Mouse (Mus musculus) hindbrain, embryonic 16.5 days (tissue): ENCODE measurements at regions not wholly inside any gene's neighbourhood (a gene's known extent, or its start where the extent isn't known, plus 50 kb on each side); places are given as distances from the start of the nearest gene placed in this dataset.
"Not testable (repeated sequence)": the region's sequence is repeated elsewhere in the genome, so short reads cannot be mapped to it uniquely, and the experiment has no call there.

Source experiments
- ATAC-seq: fragments of 200-750 bp; cut with Nextera tagmentation; 2 replicates; pipeline ENCODE4 v1.8.0; 2017; ENCODE audit warnings: moderate TSS enrichment, moderate library complexity
- H3K27ac ChIP-seq: fragments of 300-500 bp; sonication (generic); 2 replicates; pipeline ENCODE4 v1.5.1; 2014; ENCODE audit warnings: low read depth, mild to moderate bottlenecking, control low read depth, low read length, moderate library complexity
- H3K27me3 ChIP-seq: fragments of 300-500 bp; sonication (generic); replicated peaks from 2 replicates; pipeline ENCODE4 v1.6.1; 2014; ENCODE audit warnings: low read length; ENCODE audit not compliant: control insufficient read depth, insufficient read depth
- H3K36me3 ChIP-seq: fragments of 300-500 bp; sonication (generic); 2 replicates; pipeline ENCODE4 v1.6.1; 2014; ENCODE audit warnings: mild to moderate bottlenecking, low read length, moderate library complexity, mixed read lengths; ENCODE audit not compliant: control insufficient read depth, insufficient read depth
- H3K4me1 ChIP-seq: fragments of 300-500 bp; sonication (generic); 2 replicates; pipeline ENCODE4 v1.6.1; 2014; ENCODE audit warnings: low read depth, low read length; ENCODE audit not compliant: control insufficient read depth, insufficient read depth
- H3K4me2 ChIP-seq: fragments of 300-500 bp; sonication (generic); 2 replicates; pipeline ENCODE4 v1.6.1; 2014; ENCODE audit warnings: mild to moderate bottlenecking, low read length, control low read depth, moderate library complexity
- H3K4me3 ChIP-seq: fragments of 300-500 bp; sonication (generic); 2 replicates; pipeline ENCODE4 v1.5.1; 2014; ENCODE audit warnings: mild to moderate bottlenecking, low read length, control low read depth, moderate library complexity
- H3K9ac ChIP-seq: fragments of 300-500 bp; sonication (generic); 2 replicates; pipeline ENCODE4 v1.6.1; 2014; ENCODE audit warnings: low read depth, mild to moderate bottlenecking, control low read depth, low read length, moderate library complexity
- H3K9me3 ChIP-seq: fragments of 300-500 bp; sonication (generic); 2 replicates; pipeline ENCODE4 v1.6.1; 2014; ENCODE audit warnings: mild to moderate bottlenecking, low read length, moderate library complexity; ENCODE audit not compliant: control insufficient read depth
- WGBS: fragments of 180-500 bp; shearing (Covaris S2); extraction: QIAGEN DNeasy Blood & Tissue Kit; methylation state at CpG from one replicate; pipeline ENCODE4 v1.1.7; 2014; 5-methylcytosine and 5-hydroxymethylcytosine counted together

DNA sequence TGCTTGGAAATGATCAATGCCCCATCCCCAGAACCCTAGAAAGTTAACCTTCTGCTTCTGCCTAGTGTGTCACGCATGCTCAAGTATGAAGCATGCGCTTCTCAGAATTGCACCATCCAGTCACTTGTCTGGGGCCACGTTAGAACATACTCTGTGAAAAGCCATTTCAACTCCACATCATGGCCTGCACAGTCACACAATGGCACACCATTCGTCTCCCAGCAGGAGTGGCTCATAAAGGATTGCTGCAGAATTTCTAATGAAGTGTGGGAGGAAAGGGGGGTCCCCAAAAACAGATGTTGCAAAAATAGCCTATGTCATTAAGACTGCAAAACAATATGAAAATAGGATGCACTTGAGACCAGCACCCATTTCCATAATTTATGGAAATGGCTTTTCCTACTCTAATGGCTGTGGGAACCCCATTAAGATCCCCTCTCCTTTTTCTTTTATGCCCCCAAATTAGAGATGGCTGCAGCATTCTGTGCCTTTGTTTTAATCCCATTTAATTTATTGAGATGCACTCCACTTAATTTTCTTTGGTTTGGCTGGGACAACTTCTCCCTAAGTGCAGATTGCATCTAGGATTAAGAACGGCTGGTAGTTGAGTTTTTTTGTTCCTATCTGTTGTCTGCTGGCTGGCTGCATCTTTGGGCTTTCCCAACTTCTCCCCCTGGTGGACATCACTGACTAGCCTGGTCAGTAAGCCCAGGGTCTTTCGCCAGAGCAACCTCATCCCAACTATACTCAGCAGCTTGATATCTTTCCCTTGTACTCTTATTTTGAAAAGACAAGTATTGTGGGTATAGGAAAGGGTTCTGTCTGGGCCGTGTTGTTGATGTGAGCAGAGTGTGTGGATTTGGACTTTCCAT, 294.5 kb downstream of the Med10 start:
- H3K4me2 ChIP-seq = no peak overlapping the region
- no peak overlapping the region for H3K4me3 ChIP-seq
- H3K4me1 ChIP-seq = no peaks in the 10 kb centered on the region
- H3K9ac ChIP-seq = no peak overlapping the region
- no peaks in the 10 kb centered on the region for H3K36me3 ChIP-seq
- 37% methylated on average over 7 of the region's 7 CpGs for WGBS
- no peaks in the 10 kb centered on the region for H3K9me3 ChIP-seq
- ATAC-seq = peak; percentile 45; the same call in 1 of the 2 replicates
- no peak overlapping the region for H3K27ac ChIP-seq
- H3K27me3 ChIP-seq = no peaks in the 10 kb centered on the region

DNA sequence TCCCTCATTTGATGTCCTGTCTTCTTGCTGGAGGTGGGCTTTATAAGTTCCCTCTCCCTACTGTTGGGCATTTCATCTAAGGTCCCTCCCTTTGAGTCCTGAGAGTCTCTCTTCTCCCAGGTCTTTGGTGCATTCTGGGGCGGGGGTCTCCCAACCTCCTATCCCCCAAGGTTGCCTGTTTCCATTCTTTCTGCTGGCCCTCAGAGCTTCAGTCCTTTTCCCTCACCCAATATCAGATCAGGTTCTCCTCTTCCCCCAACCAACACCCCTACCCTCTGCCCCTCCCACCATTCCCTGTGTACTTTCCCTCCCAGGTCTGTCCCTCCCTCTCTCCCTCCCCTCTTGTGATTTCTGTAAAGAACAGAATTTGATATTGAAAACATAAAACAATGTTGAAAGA, 297.9 kb downstream of the Med10 start:
- H3K27me3 ChIP-seq = not testable (repeated sequence)

DNA sequence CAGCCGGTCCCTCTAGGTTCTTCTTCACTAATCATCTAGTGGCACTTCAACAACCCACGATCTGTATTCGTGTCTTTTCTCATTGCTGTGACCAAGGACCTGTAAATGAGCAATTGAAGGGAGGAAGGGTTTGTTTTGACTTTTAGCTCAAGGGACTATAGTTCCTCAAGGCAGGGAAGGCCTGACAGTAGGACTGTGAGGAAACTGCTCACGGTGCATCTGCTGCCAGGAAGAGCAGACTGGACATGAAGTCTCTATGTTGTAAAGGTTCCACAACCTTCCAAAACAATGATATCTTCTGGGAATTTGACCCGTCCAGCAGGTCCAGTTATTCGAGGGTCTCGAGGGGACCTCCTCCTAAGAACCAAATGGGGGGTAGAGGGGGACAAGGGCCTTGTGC, 300.8 kb downstream of the Med10 start:
- 84% methylated on average over 7 of the region's 7 CpGs for WGBS
- Histone ChIP-seq H3K9me3 (no peaks in the 10 kb centered on the region), H3K36me3 (no peaks in the 10 kb centered on the region), H3K27ac (no peak overlapping the region), H3K4me1 (no peaks in the 10 kb centered on the region), H3K4me3 (no peak overlapping the region), H3K27me3 (no peaks in the 10 kb centered on the region), H3K4me2 (no peak overlapping the region), H3K9ac (no peak overlapping the region)
- no peak for ATAC-seq

More for the DNA sequence above, 297.9 kb downstream of the Med10 start:
- 93% methylated on average over 1 of the region's 1 CpGs for WGBS
- not testable (repeated sequence) for H3K4me2 ChIP-seq, H3K9me3 ChIP-seq, H3K27ac ChIP-seq, ATAC-seq, H3K4me3 ChIP-seq, H3K36me3 ChIP-seq, H3K4me1 ChIP-seq, H3K9ac ChIP-seq

DNA sequence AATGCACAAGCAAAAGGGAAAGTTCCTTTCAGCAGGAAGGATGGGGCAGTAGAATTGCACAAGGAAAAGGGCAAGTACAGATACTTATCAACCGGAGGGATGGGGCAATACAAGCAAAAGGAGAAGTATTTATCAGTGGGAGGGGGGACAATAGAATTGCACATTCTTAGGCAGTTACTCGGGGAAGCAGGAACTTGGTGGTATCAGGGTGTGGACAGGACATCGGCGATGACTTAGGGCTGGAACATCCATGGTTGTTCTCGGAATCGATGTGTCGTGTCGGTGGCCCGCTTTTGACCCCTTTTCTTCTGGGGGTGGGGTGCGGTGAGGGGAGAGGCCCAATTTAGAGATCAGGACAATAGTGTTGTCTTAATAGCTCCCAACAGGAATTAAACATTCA, 301.3 kb downstream of the Med10 start:
- H3K36me3 ChIP-seq, H3K4me1 ChIP-seq, H3K4me3 ChIP-seq, H3K4me2 ChIP-seq, ATAC-seq, H3K9ac ChIP-seq, H3K27me3 ChIP-seq, H3K9me3 ChIP-seq, H3K27ac ChIP-seq: not testable (repeated sequence)
- 81% methylated on average over 10 of the region's 10 CpGs for WGBS

DNA sequence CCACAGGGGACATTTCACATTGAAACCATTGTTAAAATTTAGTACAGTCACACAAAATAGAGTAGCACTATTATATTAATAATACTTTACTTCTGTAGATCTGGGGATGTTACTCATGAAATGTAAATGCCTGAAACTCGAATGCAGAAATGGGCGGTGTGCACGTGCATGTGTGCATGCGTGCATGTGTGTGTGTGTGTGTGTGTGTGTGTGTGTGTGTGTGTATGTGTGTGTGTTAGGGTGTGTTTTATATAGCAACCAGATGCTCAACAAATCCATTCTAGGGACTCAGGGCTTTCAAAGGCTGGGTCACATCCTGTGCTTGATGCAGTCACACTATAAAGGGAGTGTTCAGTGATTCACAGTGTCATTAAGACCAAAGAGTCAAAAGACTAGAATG, 301.7 kb downstream of the Med10 start:
- ATAC-seq = no peak
- no peaks in the 10 kb centered on the region for H3K9me3 ChIP-seq
- H3K9ac ChIP-seq = no peak overlapping the region
- H3K36me3 ChIP-seq = no peaks in the 10 kb centered on the region
- H3K4me1 ChIP-seq = no peaks in the 10 kb centered on the region
- H3K27me3 ChIP-seq = no peaks in the 10 kb centered on the region
- H3K27ac ChIP-seq = no peak overlapping the region
- no peak overlapping the region for H3K4me2 ChIP-seq
- no peak overlapping the region for H3K4me3 ChIP-seq
- WGBS = 95% methylated on average over 4 of the region's 4 CpGs

DNA sequence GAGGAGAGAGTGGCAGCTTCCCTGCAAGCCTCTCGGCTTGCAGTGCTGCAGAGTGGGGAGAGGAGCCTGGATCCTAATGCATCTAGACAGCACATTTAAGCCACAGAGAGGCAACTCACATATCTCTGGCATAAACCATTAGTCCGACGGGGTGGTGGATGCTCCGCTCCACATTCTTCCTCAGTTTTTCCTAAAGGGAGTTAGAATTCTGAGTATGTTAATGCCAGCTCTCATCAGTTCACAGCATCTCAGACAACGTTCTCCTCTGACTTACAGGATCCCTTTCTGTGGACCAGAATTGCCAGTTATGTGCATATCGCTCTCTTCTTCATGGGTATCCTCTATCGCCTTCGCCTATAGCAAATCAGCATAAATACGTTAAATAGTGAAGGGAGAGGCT, 313.4 kb downstream of the Med10 start:
- H3K4me3 ChIP-seq = no peak overlapping the region
- no peaks in the 10 kb centered on the region for H3K36me3 ChIP-seq
- H3K27ac ChIP-seq = no peak overlapping the region
- H3K9me3 ChIP-seq = no peaks in the 10 kb centered on the region
- no peaks in the 10 kb centered on the region; the same call in 1 of the 2 replicates for H3K4me1 ChIP-seq
- no peak overlapping the region for H3K4me2 ChIP-seq
- H3K9ac ChIP-seq = no peak overlapping the region
- no peaks in the 10 kb centered on the region for H3K27me3 ChIP-seq
- ATAC-seq = no peak; the same call in 1 of the 2 replicates
- WGBS = 79% methylated on average over 9 of the region's 9 CpGs

DNA sequence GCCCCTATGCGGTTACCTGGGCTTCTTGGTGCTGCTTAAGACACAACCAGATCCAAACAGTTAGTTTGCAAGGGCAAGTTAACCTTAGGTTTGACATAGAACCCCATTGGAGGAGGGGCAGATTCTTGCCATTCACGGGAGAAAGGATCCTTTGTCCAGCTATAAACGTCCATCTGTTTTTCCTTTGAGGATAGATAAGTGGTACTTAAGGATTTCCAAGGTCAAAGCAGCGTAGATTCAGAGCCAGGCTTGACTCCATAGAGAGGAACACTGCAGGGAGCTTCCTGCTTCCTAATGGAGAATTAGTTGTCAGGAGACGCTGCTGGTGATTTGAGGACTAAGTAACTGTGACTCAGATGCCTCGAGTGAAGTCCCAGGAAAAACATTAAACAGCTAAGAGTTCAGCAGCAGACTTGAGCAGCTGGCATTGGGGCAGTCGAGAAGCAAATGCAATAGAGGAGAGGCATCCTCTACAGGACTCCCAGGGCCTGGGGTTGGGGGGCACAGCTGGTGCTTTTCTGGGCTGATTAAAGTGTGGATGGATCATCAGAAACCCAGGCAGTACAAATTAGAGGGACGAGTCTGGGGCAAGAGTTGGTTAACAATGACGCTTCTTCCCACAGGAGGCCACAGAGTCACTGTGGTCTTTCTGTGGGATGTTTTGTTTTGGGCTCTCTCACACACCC, 322.8 kb downstream of the Med10 start:
- no peak overlapping the region for H3K4me3 ChIP-seq
- WGBS = 25% methylated on average over 9 of the region's 9 CpGs

DNA sequence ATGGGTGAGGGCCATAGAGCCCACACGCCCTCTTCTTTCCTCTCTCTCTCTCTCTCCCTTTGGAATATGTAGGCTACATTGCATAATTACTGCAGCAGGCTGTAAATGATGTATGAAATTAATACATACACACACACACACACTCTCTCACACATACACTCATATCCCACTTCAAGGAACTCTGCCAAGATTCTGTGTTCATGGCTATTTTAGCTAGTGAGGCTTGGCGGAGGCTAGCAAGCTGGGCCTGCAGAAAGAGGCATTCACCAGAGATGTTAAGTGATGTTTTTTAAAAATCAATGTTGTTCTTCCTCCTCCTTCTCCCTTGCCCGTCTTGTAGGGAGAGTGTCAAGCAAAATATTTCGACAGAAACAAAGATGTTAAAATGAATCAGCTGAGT, 325.1 kb downstream of the Med10 start:
- WGBS = 68% methylated on average over 4 of the region's 4 CpGs
- no peaks in the 10 kb centered on the region for H3K9me3 ChIP-seq
- no peak overlapping the region for H3K9ac ChIP-seq
- H3K27me3 ChIP-seq = no peaks in the 10 kb centered on the region
- no peaks in the 10 kb centered on the region for H3K36me3 ChIP-seq
- ATAC-seq = 0 out of 2 replicates have a peak, but pooled peaks have one; percentile 11
- no peak overlapping the region for H3K27ac ChIP-seq
- H3K4me2 ChIP-seq = no peak overlapping the region
- 0 out of 2 replicates have a peak, but pooled peaks cover 2% of the 10 kb centered on the region for H3K4me1 ChIP-seq
- no peak overlapping the region for H3K4me3 ChIP-seq

More for the DNA sequence above, 322.8 kb downstream of the Med10 start:
- ATAC-seq = no peak
- H3K4me2 ChIP-seq = no peak overlapping the region
- H3K4me1 ChIP-seq = 0 out of 2 replicates have a peak, but pooled peaks cover 2% of the 10 kb centered on the region
- no peaks in the 10 kb centered on the region for H3K9me3 ChIP-seq
- H3K27ac ChIP-seq = no peak overlapping the region
- H3K27me3 ChIP-seq = no peaks in the 10 kb centered on the region
- no peaks in the 10 kb centered on the region for H3K36me3 ChIP-seq
- no peak overlapping the region for H3K9ac ChIP-seq

DNA sequence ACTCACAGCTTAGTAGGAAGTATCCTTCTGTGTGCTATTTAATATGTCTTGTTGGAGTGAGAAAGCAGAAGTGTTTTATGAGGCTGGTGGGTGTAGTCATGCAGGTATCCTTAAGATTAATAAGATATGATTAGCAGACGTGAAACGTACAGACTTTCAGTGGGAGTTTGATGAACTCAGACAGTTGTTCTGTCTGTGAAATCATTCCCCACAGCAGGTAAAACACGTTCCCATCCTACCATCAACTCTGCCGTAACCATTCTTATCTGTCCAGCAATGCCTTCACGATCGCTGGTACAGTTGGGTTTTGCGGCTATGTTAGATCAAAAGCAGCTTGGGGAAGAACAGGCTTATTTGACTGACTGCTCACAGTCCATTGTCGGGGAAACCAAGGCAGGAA, 332.3 kb downstream of the Med10 start:
- no peaks in the 10 kb centered on the region for H3K9me3 ChIP-seq
- no peak overlapping the region for H3K4me3 ChIP-seq
- H3K36me3 ChIP-seq = no peaks in the 10 kb centered on the region
- WGBS = 85% methylated on average over 8 of the region's 8 CpGs
- H3K27ac ChIP-seq = no peak overlapping the region
- no peak for ATAC-seq
- H3K27me3 ChIP-seq = no peaks in the 10 kb centered on the region
- no peak overlapping the region for H3K9ac ChIP-seq
- H3K4me2 ChIP-seq = no peak overlapping the region
- no peaks in the 10 kb centered on the region for H3K4me1 ChIP-seq
